Comparison of ENCODE assay signal across 13 mouse cellular contexts in genomic region chr1:155650121-155650846, GRCm38 (mm10).
DNase-seq lines count a peak whose midpoint lies in the region; ATAC-seq lines count a peak whose summit lies in the region.
"Had no signal": no experiment of that assay in that cellular context is flagged by ENCODE, and none has a peak within 500 bp of the region (broad histone marks: within the 10 kb centered on the region; RNA-seq: fewer than 3 reads in every experiment).

No protein-coding gene starts in this region.

- H3K27ac ChIP-seq in heart, embryonic 10.5 days = no peak overlapping the region
- H3K27ac ChIP-seq in midbrain, embryonic 14.5 days (replicated peaks; ENCODE audit: low read depth, low read length) = no peak overlapping the region
- H3K27ac ChIP-seq in midbrain, embryonic 16.5 days (ENCODE audit: low read length) = no peak overlapping the region
- H3K27ac ChIP-seq: liver, embryonic 14.5 days; midbrain, embryonic 12.5 days; stomach, postnatal 0 days had no signal

- H3K36me3 ChIP-seq in heart, embryonic 10.5 days = no peaks in the 10 kb centered on the region
- H3K36me3 ChIP-seq in midbrain, embryonic 14.5 days (ENCODE audit: control insufficient read depth, insufficient read depth, low read length) = no peaks in the 10 kb centered on the region
- no peaks in the 10 kb centered on the region for H3K36me3 ChIP-seq in midbrain, embryonic 16.5 days (ENCODE audit: control insufficient read depth, insufficient read depth, low read length)
- H3K36me3 ChIP-seq: midbrain, embryonic 12.5 days had no signal

- ATAC-seq in midbrain, embryonic 14.5 days (ENCODE audit: low FRiP score, low TSS enrichment) = no peak
- no peak for ATAC-seq in midbrain, embryonic 16.5 days
- ATAC-seq: Patski had no signal

- 77% methylated on average over 9 of the region's 9 CpGs for WGBS in heart, embryonic 10.5 days
- WGBS in midbrain, embryonic 14.5 days = 52% methylated on average over 9 of the region's 9 CpGs
- 46% methylated on average over 9 of the region's 9 CpGs for WGBS in midbrain, embryonic 16.5 days

- peaks cover 17% of the 10 kb centered on the region for H3K4me1 ChIP-seq in heart, embryonic 10.5 days
- H3K4me1 ChIP-seq in midbrain, embryonic 14.5 days (ENCODE audit: control insufficient read depth, insufficient read depth, low read length) = peaks cover 17% of the 10 kb centered on the region
- peaks cover 4% of the 10 kb centered on the region; the same call in 1 of the 2 replicates for H3K4me1 ChIP-seq in midbrain, embryonic 16.5 days (ENCODE audit: control insufficient read depth, insufficient read depth, low read length)

- H3K4me3 ChIP-seq in heart, embryonic 10.5 days = no peak overlapping the region
- H3K4me3 ChIP-seq in midbrain, embryonic 14.5 days (replicated peaks; ENCODE audit: low read depth, low read length) = no peak overlapping the region
- no peak overlapping the region for H3K4me3 ChIP-seq in midbrain, embryonic 16.5 days (ENCODE audit: low read depth, low read length)
- H3K4me3 ChIP-seq: midbrain, embryonic 12.5 days had no signal

- peak; percentile 11 for DNase-seq in heart, postnatal 4 days
- DNase-seq in heart, embryonic 10.5 days (ENCODE audit: low spot score) = no peak
- DNase-seq in midbrain, embryonic 14.5 days = peak; percentile 54
- peak; percentile 49 to 52 for DNase-seq in cerebellum, postnatal 14 days
- peak; percentile 70 for DNase-seq in retina, postnatal 7 days (ENCODE audit: low read depth, low spot score)
- no peak for DNase-seq in embryo, embryonic 10.5 days (ENCODE audit: low spot score)
- DNase-seq: adrenal gland, adult 2 months had no signal

- H3K4me2 ChIP-seq in midbrain, embryonic 14.5 days (ENCODE audit: low read length) = no peak overlapping the region
- no peak overlapping the region for H3K4me2 ChIP-seq in midbrain, embryonic 16.5 days (ENCODE audit: low read length)
- H3K4me2 ChIP-seq: midbrain, embryonic 12.5 days had no signal

- no peak overlapping the region for H3K9ac ChIP-seq in midbrain, embryonic 14.5 days (replicated peaks; ENCODE audit: low read length)
- H3K9ac ChIP-seq in midbrain, embryonic 16.5 days (ENCODE audit: low read depth, low read length) = no peak overlapping the region
- H3K9ac ChIP-seq: liver, embryonic 14.5 days; midbrain, embryonic 12.5 days had no signal

- no peaks in the 10 kb centered on the region for H3K9me3 ChIP-seq in heart, embryonic 10.5 days
- no peaks in the 10 kb centered on the region for H3K9me3 ChIP-seq in midbrain, embryonic 14.5 days (ENCODE audit: control insufficient read depth, low read length)
- H3K9me3 ChIP-seq in midbrain, embryonic 16.5 days (replicated peaks; ENCODE audit: control insufficient read depth, low read length, poor library complexity, severe bottlenecking) = no peaks in the 10 kb centered on the region
- H3K9me3 ChIP-seq: midbrain, embryonic 12.5 days had no signal

- H3K27me3 ChIP-seq in heart, embryonic 10.5 days (ENCODE audit: insufficient read depth, poor library complexity, severe bottlenecking) = no peaks in the 10 kb centered on the region
- no peaks in the 10 kb centered on the region for H3K27me3 ChIP-seq in midbrain, embryonic 14.5 days (ENCODE audit: control insufficient read depth, insufficient read depth, low read length)
- no peaks in the 10 kb centered on the region for H3K27me3 ChIP-seq in midbrain, embryonic 16.5 days (ENCODE audit: control insufficient read depth, insufficient read depth, low read depth, low read length)
- H3K27me3 ChIP-seq: CH12.LX, Patski had no signal

Comparison
In these comparisons a context has a peak if more than half of its experiments do, and no peak if none do; other contexts are left out.
1. DNase-seq: peak in heart, postnatal 4 days (single experiment), midbrain, embryonic 14.5 days (single experiment), cerebellum, postnatal 14 days (2 of 2) and retina, postnatal 7 days (single experiment); none in heart, embryonic 10.5 days (single experiment) and embryo, embryonic 10.5 days (single experiment).